Mouse (Mus musculus) hindbrain, embryonic 13.5 days (tissue): ENCODE results near the gene Dis3l. TPM values are rescaled to one million over a fixed set of nuclear protein-coding genes. Genes with fewer than 3 reads are reported as not detected.
A peak's percentile ranks its signal among the peaks of the same experiment; 100 is the strongest.

Source experiments
- ATAC-seq: fragments of 200-750 bp; cut with Nextera tagmentation; 2 replicates; pipeline ENCODE4 v1.8.0; 2017; ENCODE audit warnings: moderate TSS enrichment; ENCODE audit not compliant: low FRiP score
- H3K27ac ChIP-seq: fragments of 300-500 bp; sonication (generic); 2 replicates; pipeline ENCODE4 v1.5.1; 2015; ENCODE audit warnings: inconsistent platforms, mild to moderate bottlenecking, moderate library complexity
- H3K27me3 ChIP-seq: fragments of 300-500 bp; sonication (generic); 2 replicates; pipeline ENCODE4 v1.6.1; 2015; ENCODE audit warnings: mild to moderate bottlenecking, inconsistent platforms
- H3K36me3 ChIP-seq: fragments of 300-500 bp; sonication (generic); 2 replicates; pipeline ENCODE4 v1.6.1; 2015; ENCODE audit warnings: mild to moderate bottlenecking, inconsistent platforms
- H3K4me1 ChIP-seq: fragments of 300-500 bp; sonication (generic); replicated peaks from 2 replicates; pipeline ENCODE4 v1.6.1; 2015; ENCODE audit warnings: inconsistent platforms
- H3K4me2 ChIP-seq: fragments of 300-500 bp; sonication (generic); 2 replicates; pipeline ENCODE4 v1.6.1; 2015; ENCODE audit warnings: inconsistent platforms, mild to moderate bottlenecking, moderate library complexity
- H3K4me3 ChIP-seq: fragments of 300-500 bp; sonication (generic); 2 replicates; pipeline ENCODE4 v1.5.1; 2015; ENCODE audit warnings: mild to moderate bottlenecking, inconsistent platforms
- H3K9ac ChIP-seq: fragments of 300-500 bp; sonication (generic); 2 replicates; pipeline ENCODE4 v1.6.1; 2015; ENCODE audit warnings: mild to moderate bottlenecking, inconsistent platforms
- H3K9me3 ChIP-seq: fragments of 300-500 bp; sonication (generic); 2 replicates; pipeline ENCODE4 v1.6.1; 2016; ENCODE audit warnings: inconsistent platforms
- WGBS: fragments of 180-500 bp; shearing (Covaris S2); methylation state at CpG from one replicate; pipeline ENCODE4 v1.1.7; 2015; 5-methylcytosine and 5-hydroxymethylcytosine counted together
- polyA plus RNA-seq: library from polyadenylated mRNA; unstranded; fragments of >200 nt; fragmentation: Nextera tagmentation; extraction: Ambion mirVana; gene quantifications from 2 replicates; pipeline ENCODE4 v1.2.1, GENCODE M21; 2015

Gene Dis3l
- 20.1 and 21.4 TPM in 2 replicates for polyA plus RNA-seq

GRCm38 (mm10) chr9:64341254-64341566, at the start of gene Dis3l:
Gene Dis3l, minus strand, starts transcription at chr9:64341288.
- Histone ChIP-seq H3K4me2 (peak within 1 kb of the TSS; percentile 59), H3K9me3 (no peaks in the 10 kb centered on the region), H3K9ac (peak within 1 kb of the TSS; percentile 94), H3K36me3 (peaks cover 3% of the 10 kb centered on the region), H3K27me3 (0 out of 2 replicates have a peak, but pooled peaks cover 6% of the 10 kb centered on the region), H3K4me1 (peaks cover 15% of the 10 kb centered on the region), H3K4me3 (peak within 1 kb of the TSS; percentile 54), H3K27ac (peak within 1 kb of the TSS; percentile 98)
- 18% methylated on average over 16 of the region's 16 CpGs for WGBS
- ATAC-seq = no peak; the same call in 1 of the 2 replicates

GRCm38 (mm10) chr9:64389576-64390292, 48.6 kb upstream of the Dis3l start:
- Histone ChIP-seq H3K4me1 (peaks cover 42% of the 10 kb centered on the region), H3K27ac (no peak overlapping the region), H3K4me3 (no peak overlapping the region), H3K9me3 (no peaks in the 10 kb centered on the region), H3K4me2 (no peak overlapping the region), H3K9ac (no peak overlapping the region), H3K27me3 (peaks cover 43% of the 10 kb centered on the region), H3K36me3 (no peaks in the 10 kb centered on the region)
- ATAC-seq = no peak
- 58% methylated on average over 7 of the region's 7 CpGs for WGBS

- no peak overlapping the region for H3K27ac ChIP-seq
- no peaks in the 10 kb centered on the region for H3K36me3 ChIP-seq
- ATAC-seq = no peak
- H3K27me3 ChIP-seq = peaks cover 63% of the 10 kb centered on the region
- H3K4me2 ChIP-seq = peak overlapping the region; percentile 98
- peak overlapping the region; percentile 77 for H3K9ac ChIP-seq
- WGBS = under 1% methylated on average over 45 of the region's 45 CpGs
- peak overlapping the region; percentile 62 for H3K4me3 ChIP-seq
- peaks cover 50% of the 10 kb centered on the region for H3K4me1 ChIP-seq
- H3K9me3 ChIP-seq = no peaks in the 10 kb centered on the region
Measured at GRCm38 (mm10) chr9:64386466-64387211, 45.6 kb upstream of the Dis3l start.

GRCm38 (mm10) chr9:64385511-64386465, 44.7 kb upstream of the Dis3l start, which contains the start of gene Megf11:
Gene Megf11, plus strand, starts transcription at chr9:64385626.
- Histone ChIP-seq H3K4me2 (peak within 1 kb of the TSS; percentile 98), H3K36me3 (no peaks in the 10 kb centered on the region), H3K4me1 (peaks cover 50% of the 10 kb centered on the region), H3K27ac (no peak within 1 kb of the TSS; the same call in 1 of the 2 replicates), H3K9me3 (no peaks in the 10 kb centered on the region), H3K9ac (peak within 1 kb of the TSS; percentile 77), H3K27me3 (peaks cover 63% of the 10 kb centered on the region), H3K4me3 (peak within 1 kb of the TSS; percentile 62)
- under 1% methylated on average over 81 of the region's 93 CpGs for WGBS
- peak; percentile 65 for ATAC-seq

GRCm38 (mm10) chr9:64383021-64383788, 42.1 kb upstream of the Dis3l start:
- Histone ChIP-seq H3K4me3 (no peak overlapping the region), H3K27ac (no peak overlapping the region), H3K4me1 (peaks cover 42% of the 10 kb centered on the region), H3K36me3 (no peaks in the 10 kb centered on the region), H3K9ac (no peak overlapping the region), H3K27me3 (peaks cover 54% of the 10 kb centered on the region), H3K4me2 (no peak overlapping the region), H3K9me3 (no peaks in the 10 kb centered on the region)
- ATAC-seq = no peak
- WGBS = 50% methylated on average over 10 of the region's 10 CpGs

- H3K9ac ChIP-seq = no peak overlapping the region
- H3K4me3 ChIP-seq = no peak overlapping the region
- no peaks in the 10 kb centered on the region for H3K36me3 ChIP-seq
- H3K4me2 ChIP-seq = no peak overlapping the region
- 0 out of 2 replicates have a peak, but pooled peaks cover 8% of the 10 kb centered on the region for H3K27me3 ChIP-seq
- H3K9me3 ChIP-seq = no peaks in the 10 kb centered on the region
- peaks cover 8% of the 10 kb centered on the region for H3K4me1 ChIP-seq
- ATAC-seq = no peak
- 82% methylated on average over 2 of the region's 2 CpGs for WGBS
- no peak overlapping the region for H3K27ac ChIP-seq
Measured at GRCm38 (mm10) chr9:64376380-64376779, 35.3 kb upstream of the Dis3l start.

GRCm38 (mm10) chr9:64371305-64371819, 30.3 kb upstream of the Dis3l start:
- Histone ChIP-seq H3K9me3 (no peaks in the 10 kb centered on the region), H3K27ac (peak overlapping the region; percentile 52), H3K4me1 (peaks cover 13% of the 10 kb centered on the region), H3K4me2 (no peak overlapping the region), H3K9ac (no peak overlapping the region; the same call in 1 of the 2 replicates), H3K36me3 (no peaks in the 10 kb centered on the region), H3K4me3 (no peak overlapping the region), H3K27me3 (no peaks in the 10 kb centered on the region)
- 31% methylated on average over 11 of the region's 11 CpGs for WGBS
- ATAC-seq = no peak

- WGBS = 66% methylated on average over 7 of the region's 7 CpGs
- H3K4me3 ChIP-seq = no peak overlapping the region
- no peaks in the 10 kb centered on the region for H3K36me3 ChIP-seq
- H3K9ac ChIP-seq = no peak overlapping the region
- no peaks in the 10 kb centered on the region for H3K27me3 ChIP-seq
- no peak overlapping the region for H3K4me2 ChIP-seq
- no peak overlapping the region for H3K27ac ChIP-seq
- peaks cover 13% of the 10 kb centered on the region for H3K4me1 ChIP-seq
- ATAC-seq = no peak
- H3K9me3 ChIP-seq = no peaks in the 10 kb centered on the region
Measured at GRCm38 (mm10) chr9:64369871-64370270, 28.8 kb upstream of the Dis3l start.

- H3K36me3 ChIP-seq = no peaks in the 10 kb centered on the region
- no peaks in the 10 kb centered on the region for H3K27me3 ChIP-seq
- H3K4me3 ChIP-seq = no peak overlapping the region
- H3K27ac ChIP-seq = no peak overlapping the region
- no peaks in the 10 kb centered on the region for H3K9me3 ChIP-seq
- no peaks in the 10 kb centered on the region for H3K4me1 ChIP-seq
- H3K9ac ChIP-seq = no peak overlapping the region
- 86% methylated on average over 9 of the region's 9 CpGs for WGBS
- H3K4me2 ChIP-seq = no peak overlapping the region
- no peak for ATAC-seq
Measured at GRCm38 (mm10) chr9:64361231-64361950, 20.3 kb upstream of the Dis3l start.

GRCm38 (mm10) chr9:64355627-64356026, 14.5 kb upstream of the Dis3l start:
- Histone ChIP-seq H3K4me1 (no peaks in the 10 kb centered on the region), H3K27me3 (no peaks in the 10 kb centered on the region), H3K4me2 (no peak overlapping the region), H3K4me3 (no peak overlapping the region), H3K27ac (no peak overlapping the region), H3K9me3 (no peaks in the 10 kb centered on the region), H3K36me3 (no peaks in the 10 kb centered on the region), H3K9ac (no peak overlapping the region)
- whole genome bisulfite sequencing = 94% methylated on average over 7 of the region's 7 CpGs
- no peak for ATAC-seq

GRCm38 (mm10) chr9:64351191-64351590, 10.1 kb upstream of the Dis3l start:
- Histone ChIP-seq H3K4me1 (no peaks in the 10 kb centered on the region), H3K36me3 (no peaks in the 10 kb centered on the region), H3K9me3 (no peaks in the 10 kb centered on the region), H3K27ac (no peak overlapping the region), H3K27me3 (no peaks in the 10 kb centered on the region), H3K9ac (no peak overlapping the region), H3K4me2 (no peak overlapping the region), H3K4me3 (no peak overlapping the region)
- 39% methylated on average over 3 of the region's 3 CpGs for WGBS
- no peak for ATAC-seq
